Mouse (Mus musculus) ES-Bruce4 (cell line): Measurements from ENCODE around the gene Ppt2. TPM values are rescaled to one million over a fixed set of nuclear protein-coding genes. Genes with fewer than 3 reads are reported as not detected.

ENCODE experiments used
- H3K27ac ChIP-seq: 2 replicates; pipeline ENCODE4 v1.5.1; 2012; ENCODE audit warnings: low read length, inconsistent platforms; ENCODE audit not compliant: insufficient read depth
- H3K27me3 ChIP-seq: 2 replicates; pipeline ENCODE4 v1.6.1; 2012; ENCODE audit warnings: mild to moderate bottlenecking, low read length, inconsistent platforms; ENCODE audit not compliant: control insufficient read depth, poor library complexity, insufficient read depth, severe bottlenecking
- H3K36me3 ChIP-seq: 2 replicates; pipeline ENCODE4 v1.6.1; 2012; ENCODE audit warnings: inconsistent platforms, mild to moderate bottlenecking, low read length, moderate library complexity; ENCODE audit not compliant: control insufficient read depth, poor library complexity, insufficient read depth, severe bottlenecking
- H3K4me1 ChIP-seq: one replicate; pipeline ENCODE4 v1.8.1; 2011; ENCODE audit warnings: low read length; ENCODE audit not compliant: control insufficient read depth, insufficient read depth
- H3K4me3 ChIP-seq: 2 replicates; pipeline ENCODE4 v1.5.1; 2011; ENCODE audit warnings: low read depth, mild to moderate bottlenecking, low read length
- H3K9ac ChIP-seq: 2 replicates; pipeline ENCODE4 v1.6.1; 2012; ENCODE audit warnings: low read depth, mild to moderate bottlenecking, inconsistent platforms; ENCODE audit not compliant: poor library complexity, severe bottlenecking
- H3K9me3 ChIP-seq: replicated peaks from 2 replicates; pipeline ENCODE4 v1.6.1; 2012; ENCODE audit warnings: mild to moderate bottlenecking, low read length, inconsistent platforms; ENCODE audit not compliant: control insufficient read depth, poor library complexity, insufficient read depth, severe bottlenecking
- CTCF ChIP-seq: IDR thresholded peaks from one replicate; pipeline ENCODE4 v1.8.1; 2011; ENCODE audit warnings: low read depth, low read length
- EP300 ChIP-seq: IDR thresholded peaks from 2 replicates; pipeline ENCODE4 v1.6.1; 2011; ENCODE audit warnings: low read depth, low read length; ENCODE audit not compliant: insufficient read depth
- POLR2A ChIP-seq: IDR thresholded peaks from one replicate; pipeline ENCODE4 v1.8.1; 2011; ENCODE audit warnings: low read length; ENCODE audit not compliant: insufficient read depth
- polyA plus RNA-seq: library from polyadenylated mRNA; stranded (reverse); fragments of >200 nt; gene quantifications from 2 replicates; pipeline ENCODE4 v1.2.4, GENCODE M21; 2011; ENCODE audit warnings: low read depth; ENCODE audit not compliant: missing spikeins, insufficient read depth, insufficient read length

The Ppt2 gene
- polyA plus RNA-seq, 1 experiment: 26.7 TPM

DNA sequence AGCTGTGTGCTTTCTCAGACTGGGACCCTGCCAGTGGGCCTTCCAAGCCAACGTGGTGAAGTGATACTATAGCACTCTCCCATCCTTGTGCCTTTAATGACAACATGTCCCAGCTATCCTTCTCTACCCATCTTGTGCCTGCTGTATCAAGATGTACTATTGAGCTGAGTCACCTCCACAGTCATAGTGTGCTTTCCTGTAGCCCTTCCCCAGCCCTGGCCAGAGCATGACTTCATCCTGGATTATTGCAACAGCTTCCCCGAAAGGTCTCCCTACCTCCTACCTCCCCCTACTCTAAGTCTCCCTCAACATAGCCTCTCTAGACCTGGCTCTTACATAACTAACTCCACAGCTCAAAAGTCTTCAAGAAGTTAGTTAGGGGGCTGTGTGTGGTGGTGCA, 7.4 kb upstream of the Ppt2 start:
- TF ChIP-seq CTCF (no peak), EP300 (no peak), POLR2A (no peak)
- no peak overlapping the region for H3K9ac ChIP-seq
- no peak overlapping the region for H3K4me3 ChIP-seq
- H3K36me3 ChIP-seq: no peaks in the 10 kb centered on the region
- H3K4me1 ChIP-seq: no peaks in the 10 kb centered on the region
- no peaks in the 10 kb centered on the region for H3K9me3 ChIP-seq
- H3K27ac ChIP-seq: no peak overlapping the region
- peaks cover 2% of the 10 kb centered on the region; the same call in 1 of the 2 replicates for H3K27me3 ChIP-seq

DNA sequence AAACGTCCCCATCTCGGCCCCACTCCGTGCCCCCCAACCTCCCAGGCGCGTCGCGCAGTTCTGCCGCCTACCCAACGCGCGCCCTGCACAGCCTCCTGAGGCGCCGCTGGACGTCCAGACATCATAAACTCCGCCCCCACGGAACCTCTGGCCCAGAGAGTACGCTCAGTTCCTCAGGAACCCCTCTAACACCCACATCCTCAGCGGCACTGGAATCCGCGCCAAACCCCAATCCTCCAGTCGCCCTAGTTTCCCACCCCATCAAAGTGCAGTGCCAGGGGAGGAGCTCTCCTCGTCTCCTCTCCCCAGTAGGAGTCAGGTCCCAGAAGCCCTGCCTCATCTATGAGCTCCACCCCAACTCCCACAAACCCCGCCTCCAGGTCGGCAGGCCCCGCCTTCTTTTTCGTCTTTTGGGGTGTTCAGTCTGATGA, 4.0 kb upstream of the Ppt2 start:
- TF ChIP-seq CTCF (no peak), EP300 (no peak), POLR2A (peak; percentile 35)
- H3K36me3 ChIP-seq: no peaks in the 10 kb centered on the region
- H3K9me3 ChIP-seq: no peaks in the 10 kb centered on the region
- no peaks in the 10 kb centered on the region for H3K4me1 ChIP-seq
- H3K9ac ChIP-seq: peak overlapping the region; percentile 31
- peak overlapping the region; percentile 75 for H3K4me3 ChIP-seq
- no peak overlapping the region for H3K27ac ChIP-seq
- peaks cover 4% of the 10 kb centered on the region; the same call in 1 of the 2 replicates for H3K27me3 ChIP-seq

DNA sequence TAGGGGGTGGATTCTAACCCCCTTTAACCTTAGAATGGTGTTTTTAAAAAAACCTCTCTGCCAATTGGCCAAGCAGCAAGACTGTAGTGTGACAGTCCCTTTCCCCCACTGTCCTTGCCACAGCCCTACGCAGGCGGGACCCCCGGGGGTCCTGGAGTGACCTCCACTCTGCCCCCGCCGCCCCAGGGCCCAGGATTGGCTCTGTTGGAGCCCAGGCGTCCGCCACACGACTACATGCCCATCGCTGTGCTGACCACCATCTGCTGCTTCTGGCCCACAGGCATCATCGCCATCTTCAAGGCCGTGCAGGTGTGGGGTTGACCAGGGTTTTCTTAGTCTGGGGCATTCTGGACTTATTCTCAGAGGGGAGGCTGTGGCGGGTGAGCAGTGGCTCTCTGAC, 3.3 kb upstream of the Ppt2 start:
- peaks cover 4% of the 10 kb centered on the region; the same call in 1 of the 2 replicates for H3K27me3 ChIP-seq
- peak overlapping the region; percentile 43 for H3K4me3 ChIP-seq
- H3K9ac ChIP-seq: peak overlapping the region; percentile 20; the same call in 1 of the 2 replicates
- H3K4me1 ChIP-seq: no peaks in the 10 kb centered on the region
- H3K27ac ChIP-seq: no peak overlapping the region
- TF ChIP-seq EP300 (no peak), POLR2A (no peak), CTCF (no peak)
- H3K36me3 ChIP-seq: no peaks in the 10 kb centered on the region
- H3K9me3 ChIP-seq: no peaks in the 10 kb centered on the region

- Histone ChIP-seq H3K9ac (peak overlapping the region; percentile 49), H3K36me3 (no peaks in the 10 kb centered on the region), H3K27me3 (peaks cover 4% of the 10 kb centered on the region; the same call in 1 of the 2 replicates), H3K27ac (no peak overlapping the region), H3K4me1 (no peaks in the 10 kb centered on the region), H3K4me3 (peak overlapping the region; percentile 14; the same call in 1 of the 2 replicates), H3K9me3 (no peaks in the 10 kb centered on the region)
- TF ChIP-seq POLR2A (no peak), EP300 (no peak), CTCF (no peak)
These were observed 2.5 kb upstream of the Ppt2 start for GRCm38 (mm10) chr17:34630761-34631301.

DNA sequence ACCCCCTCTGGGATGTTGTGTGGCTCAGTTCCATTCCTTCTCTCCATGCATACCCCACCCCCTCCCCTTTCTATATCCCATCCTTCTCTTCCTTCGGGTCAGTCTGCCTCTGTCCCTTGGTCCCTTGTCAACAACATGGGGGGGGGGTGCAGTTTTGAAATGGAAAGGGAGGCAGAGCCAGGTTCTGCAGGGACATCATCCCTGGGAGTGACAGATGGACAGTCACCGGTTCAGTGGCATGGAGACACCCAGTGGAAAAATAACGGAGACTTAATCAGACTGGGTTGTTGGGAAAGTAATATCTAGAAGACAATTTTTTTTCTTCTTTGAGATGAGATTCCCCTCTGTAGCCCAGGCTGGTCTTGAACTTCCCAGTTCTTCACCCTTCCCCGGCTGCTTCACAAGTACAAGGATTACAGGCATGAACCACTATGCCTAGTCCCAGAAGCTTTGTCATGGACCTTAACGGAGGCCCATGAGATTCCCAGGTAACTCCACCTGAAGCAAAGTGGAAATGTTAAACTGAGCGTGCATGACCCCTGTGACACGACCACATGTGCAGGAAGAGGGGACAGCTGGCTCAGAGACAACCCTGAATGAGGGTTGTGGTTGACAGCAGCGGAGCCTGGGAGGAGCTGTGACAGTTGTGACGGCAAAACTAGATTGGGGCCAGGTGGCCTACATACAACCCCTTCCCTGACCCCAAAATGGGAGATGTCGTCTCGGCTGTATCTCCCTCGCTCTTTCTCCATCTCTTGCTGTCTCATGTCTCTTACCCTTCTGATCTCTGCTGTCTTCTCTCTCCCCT, 1.7 kb upstream of the Ppt2 start:
- Histone ChIP-seq H3K27ac (no peak overlapping the region), H3K27me3 (peaks cover 4% of the 10 kb centered on the region; the same call in 1 of the 2 replicates), H3K9ac (peak overlapping the region; percentile 49; the same call in 1 of the 2 replicates), H3K9me3 (no peaks in the 10 kb centered on the region), H3K36me3 (no peaks in the 10 kb centered on the region), H3K4me1 (peaks cover 1% of the 10 kb centered on the region), H3K4me3 (no peak overlapping the region)
- TF ChIP-seq CTCF: no peak
- no peak for TF ChIP-seq EP300
- TF ChIP-seq POLR2A: no peak

- Histone ChIP-seq H3K27me3 (peaks cover 4% of the 10 kb centered on the region; the same call in 1 of the 2 replicates), H3K36me3 (no peaks in the 10 kb centered on the region), H3K27ac (no peak within 1 kb of the TSS), H3K9ac (0 out of 2 replicates have a peak within 1 kb of the TSS, but pooled peaks have one; percentile 73), H3K4me3 (no peak within 1 kb of the TSS), H3K9me3 (no peaks in the 10 kb centered on the region), H3K4me1 (peaks cover 1% of the 10 kb centered on the region)
- TF ChIP-seq POLR2A: no peak
- TF ChIP-seq CTCF: no peak
- TF ChIP-seq EP300: no peak
These were observed 976 bp upstream of the Ppt2 start, which contains the start of gene Prrt1 for GRCm38 (mm10) chr17:34629221-34629751. Prrt1 (plus strand) TSS chr17:34629533.
